Mouse (Mus musculus): ENCODE results near the gene Rpl10a. TPM values are rescaled to one million over a fixed set of nuclear protein-coding genes. Genes with fewer than 3 reads are reported as not detected.

Rpl10a gene
- polyA plus RNA-seq, 1 experiment from 2014 or later, result 491 TPM

DNA sequence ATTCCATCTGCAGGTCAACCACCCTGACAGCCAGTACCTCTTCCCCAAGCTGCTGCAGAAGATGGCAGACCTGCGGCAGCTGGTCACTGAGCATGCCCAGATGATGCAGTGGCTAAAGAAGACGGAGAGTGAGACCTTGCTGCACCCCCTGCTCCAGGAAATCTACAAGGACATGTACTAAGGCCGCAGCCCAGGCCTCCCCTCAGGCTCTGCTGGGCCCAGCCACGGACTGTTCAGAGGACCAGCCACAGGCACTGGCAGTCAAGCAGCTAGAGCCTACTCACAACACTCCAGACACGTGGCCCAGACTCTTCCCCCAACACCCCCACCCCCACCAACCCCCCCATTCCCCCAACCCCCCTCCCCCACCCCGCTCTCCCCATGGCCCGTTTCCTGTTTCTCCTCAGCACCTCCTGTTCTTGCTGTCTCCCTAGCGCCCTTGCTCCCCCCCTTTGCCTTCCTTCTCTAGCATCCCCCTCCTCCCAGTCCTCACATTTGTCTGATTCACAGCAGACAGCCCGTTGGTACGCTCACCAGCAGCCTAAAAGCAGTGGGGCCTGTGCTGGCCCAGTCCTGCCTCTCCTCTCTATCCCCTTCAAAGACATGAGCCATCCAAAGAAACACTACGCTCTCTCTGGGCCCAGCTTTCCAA lies 28.5 kb upstream of the Rpl10a start:
- Histone ChIP-seq H3K4me2 (replicated peaks; ENCODE audit: low read depth) (no peak overlapping the region), H3K27me3 (ENCODE audit: control insufficient read depth, insufficient read depth, low read length) (no peaks in the 10 kb centered on the region), H3K4me3 (ENCODE audit: low read depth, low read length) (no peak overlapping the region), H3K36me3 (ENCODE audit: control insufficient read depth, insufficient read depth, low read length) (peaks cover 11% of the 10 kb centered on the region), H3K9ac (ENCODE audit: low read length) (peak overlapping the region; percentile 23; the same call in 1 of the 2 replicates), H3K27ac (replicated peaks) (no peak overlapping the region), H3K9me3 (ENCODE audit: control insufficient read depth, low read length) (no peaks in the 10 kb centered on the region), H3K4me1 (replicated peaks; ENCODE audit: control insufficient read depth, insufficient read depth) (no peaks in the 10 kb centered on the region)
- DNase-seq (ENCODE audit: low spot score) (no peak), ATAC-seq (ENCODE audit: low FRiP score, low TSS enrichment) (peak; percentile 38; the same call in 1 of the 2 replicates)
- TF ChIP-seq CTCF (IDR thresholded peaks at IDR 0.05; ENCODE audit: low read depth) (no peak), EP300 (optimal IDR thresholded peaks at IDR 0.05) (no peak)
- 43% methylated on average over 10 of the region's 11 CpGs for WGBS

GRCm38 (mm10) chr17:28300323-28300722 lies 27.9 kb upstream of the Rpl10a start:
- Histone ChIP-seq H3K9ac (ENCODE audit: low read length) (0 out of 2 replicates have a peak overlapping the region, but pooled peaks have one; percentile 23), H3K4me2 (replicated peaks; ENCODE audit: low read depth) (no peak overlapping the region), H3K27me3 (ENCODE audit: control insufficient read depth, insufficient read depth, low read length) (no peaks in the 10 kb centered on the region), H3K27ac (replicated peaks) (no peak overlapping the region), H3K4me3 (ENCODE audit: low read depth, low read length) (no peak overlapping the region), H3K36me3 (ENCODE audit: control insufficient read depth, insufficient read depth, low read length) (peaks cover 11% of the 10 kb centered on the region), H3K9me3 (ENCODE audit: control insufficient read depth, low read length) (no peaks in the 10 kb centered on the region), H3K4me1 (replicated peaks; ENCODE audit: control insufficient read depth, insufficient read depth) (no peaks in the 10 kb centered on the region)
- no peak for TF ChIP-seq CTCF (IDR thresholded peaks at IDR 0.05; ENCODE audit: low read depth)
- no peak for TF ChIP-seq EP300 (optimal IDR thresholded peaks at IDR 0.05)
- ATAC-seq (ENCODE audit: low FRiP score, low TSS enrichment) (peak; percentile 21; the same call in 1 of the 2 replicates), DNase-seq (ENCODE audit: low spot score) (no peak)
- 63% methylated on average over 9 of the region's 9 CpGs for WGBS

GRCm38 (mm10) chr17:28300850-28301249 lies 27.4 kb upstream of the Rpl10a start:
- TF ChIP-seq CTCF (IDR thresholded peaks at IDR 0.05; ENCODE audit: low read depth) (no peak), EP300 (optimal IDR thresholded peaks at IDR 0.05) (no peak)
- DNase-seq (ENCODE audit: low spot score) (no peak), ATAC-seq (ENCODE audit: low FRiP score, low TSS enrichment) (no peak)
- no peaks in the 10 kb centered on the region for H3K9me3 ChIP-seq (ENCODE audit: control insufficient read depth, low read length)
- no peak overlapping the region for H3K4me2 ChIP-seq (replicated peaks; ENCODE audit: low read depth)
- H3K9ac ChIP-seq (ENCODE audit: low read length), result no peak overlapping the region
- H3K27me3 ChIP-seq (ENCODE audit: control insufficient read depth, insufficient read depth, low read length), result no peaks in the 10 kb centered on the region
- H3K36me3 ChIP-seq (ENCODE audit: control insufficient read depth, insufficient read depth, low read length), result peaks cover 11% of the 10 kb centered on the region
- 49% methylated on average over 3 of the region's 3 CpGs for WGBS
- no peak overlapping the region for H3K4me3 ChIP-seq (ENCODE audit: low read depth, low read length)
- no peaks in the 10 kb centered on the region for H3K4me1 ChIP-seq (replicated peaks; ENCODE audit: control insufficient read depth, insufficient read depth)
- H3K27ac ChIP-seq (replicated peaks), result no peak overlapping the region

- H3K4me2 ChIP-seq (replicated peaks; ENCODE audit: low read depth), result no peak overlapping the region
Measured at GRCm38 (mm10) chr17:28305172-28305571, 23.1 kb upstream of the Rpl10a start.

GRCm38 (mm10) chr17:28308297-28309195 lies 19.7 kb upstream of the Rpl10a start:
- TF ChIP-seq CTCF (IDR thresholded peaks at IDR 0.05; ENCODE audit: low read depth) (peak; percentile 97), EP300 (optimal IDR thresholded peaks at IDR 0.05) (no peak)
- H3K4me2 ChIP-seq (replicated peaks; ENCODE audit: low read depth), result peak overlapping the region; percentile 34; the same call in 1 of the 2 replicates
- no peaks in the 10 kb centered on the region for H3K36me3 ChIP-seq (ENCODE audit: control insufficient read depth, insufficient read depth, low read length)
- no peak overlapping the region for H3K4me3 ChIP-seq (ENCODE audit: low read depth, low read length)
- no peaks in the 10 kb centered on the region for H3K27me3 ChIP-seq (ENCODE audit: control insufficient read depth, insufficient read depth, low read length)
- DNase-seq (ENCODE audit: low spot score), result peak; percentile 89
- ATAC-seq (ENCODE audit: low FRiP score, low TSS enrichment), result no peak
- no peak overlapping the region for H3K27ac ChIP-seq (replicated peaks)
- 10% methylated on average over 18 of the region's 18 CpGs for WGBS
- no peaks in the 10 kb centered on the region for H3K4me1 ChIP-seq (replicated peaks; ENCODE audit: control insufficient read depth, insufficient read depth)
- H3K9me3 ChIP-seq (ENCODE audit: control insufficient read depth, low read length), result no peaks in the 10 kb centered on the region
- H3K9ac ChIP-seq (ENCODE audit: low read length), result peak overlapping the region; percentile 13; the same call in 1 of the 2 replicates

More at GRCm38 (mm10) chr17:28305172-28305571, 23.1 kb upstream of the Rpl10a start:
- no peak for TF ChIP-seq EP300 (optimal IDR thresholded peaks at IDR 0.05)
- no peak for TF ChIP-seq CTCF (IDR thresholded peaks at IDR 0.05; ENCODE audit: low read depth)
- Histone ChIP-seq H3K9ac (ENCODE audit: low read length) (no peak overlapping the region), H3K27me3 (ENCODE audit: control insufficient read depth, insufficient read depth, low read length) (no peaks in the 10 kb centered on the region), H3K36me3 (ENCODE audit: control insufficient read depth, insufficient read depth, low read length) (no peaks in the 10 kb centered on the region), H3K27ac (replicated peaks) (no peak overlapping the region), H3K9me3 (ENCODE audit: control insufficient read depth, low read length) (no peaks in the 10 kb centered on the region), H3K4me1 (replicated peaks; ENCODE audit: control insufficient read depth, insufficient read depth) (no peaks in the 10 kb centered on the region), H3K4me3 (ENCODE audit: low read depth, low read length) (no peak overlapping the region)
- ATAC-seq (ENCODE audit: low FRiP score, low TSS enrichment), result no peak
- no peak for DNase-seq (ENCODE audit: low spot score)
- 48% methylated on average over 10 of the region's 10 CpGs for WGBS
